Mouse (Mus musculus) spleen, postnatal 36 days (tissue): ENCODE results near the gene Clec2l.
"Not testable (repeated sequence)": the region's sequence is repeated elsewhere in the genome, so short reads cannot be mapped to it uniquely, and the experiment has no call there.

Source experiments
- DNase-seq, 2 experiments: peaks; one replicate each; pipeline ENCODE4 v3.0.0; 2022; ENCODE audit warnings: low spot score in 2 of 2, mixed read lengths in 1 of 2

The Clec2l gene

DNA sequence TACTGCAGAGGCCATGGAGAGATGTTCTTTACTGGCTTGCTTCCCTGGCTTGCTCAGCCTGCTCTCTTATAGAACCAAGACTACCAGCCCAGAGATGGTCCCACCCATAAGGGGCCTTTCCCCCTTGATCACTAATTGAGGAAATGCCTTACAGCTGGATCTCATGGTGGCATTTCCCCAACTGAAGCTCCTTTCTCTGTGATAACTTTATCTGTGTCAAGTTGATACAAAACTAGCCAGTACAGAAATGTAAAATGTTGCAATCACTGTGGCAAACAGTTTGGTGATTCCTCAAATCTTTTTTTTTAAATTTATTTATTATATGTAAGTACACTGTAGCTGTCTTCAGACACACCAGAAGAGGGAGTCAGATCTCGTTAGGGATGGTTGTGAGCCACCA lies 7.6 kb downstream of the Clec2l start:
- not testable (repeated sequence) for DNase-seq

DNA sequence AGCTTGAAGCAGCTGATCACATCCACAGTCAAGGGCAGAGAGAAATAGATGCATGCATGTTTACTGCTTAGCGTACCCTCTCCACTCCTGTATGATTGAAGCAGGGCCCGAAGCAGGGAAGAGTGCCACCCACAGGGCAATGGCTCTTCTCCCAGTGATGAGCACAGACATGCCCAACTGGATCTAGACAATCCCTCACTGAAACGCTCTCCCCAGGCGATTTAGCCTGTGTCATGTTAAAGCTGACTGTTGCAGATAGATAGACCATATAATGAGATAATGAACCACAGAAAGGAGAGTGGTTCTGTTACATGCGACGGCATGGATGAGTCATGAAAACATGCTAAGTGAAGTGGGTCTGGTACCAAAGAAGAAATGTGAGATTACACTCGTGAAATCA lies 8.4 kb downstream of the Clec2l start:
- DNase-seq = no peak

GRCm38 (mm10) chr6:38672011-38672410 lies 9.1 kb downstream of the Clec2l start:
- no peak for DNase-seq

DNA sequence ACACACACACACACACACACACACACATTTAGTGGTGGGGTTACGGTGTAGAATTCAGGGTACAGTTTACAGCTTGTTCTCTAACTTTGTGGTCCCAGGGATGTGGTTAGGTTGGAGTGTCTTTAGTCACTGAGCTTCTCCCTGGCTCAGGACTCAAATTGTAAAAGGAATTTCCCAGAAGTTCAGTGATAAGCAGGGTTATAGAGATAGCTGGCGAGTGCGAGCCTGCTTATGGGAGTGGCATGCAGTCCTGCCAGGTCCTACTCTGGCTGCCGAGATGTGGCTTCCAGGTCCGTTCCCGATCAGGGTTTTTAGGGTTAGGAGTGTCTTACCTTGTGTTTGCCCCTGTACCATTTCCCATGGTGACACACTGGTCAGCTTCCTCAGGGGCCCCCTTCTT lies 13.3 kb downstream of the Clec2l start:
- DNase-seq = no peak

DNA sequence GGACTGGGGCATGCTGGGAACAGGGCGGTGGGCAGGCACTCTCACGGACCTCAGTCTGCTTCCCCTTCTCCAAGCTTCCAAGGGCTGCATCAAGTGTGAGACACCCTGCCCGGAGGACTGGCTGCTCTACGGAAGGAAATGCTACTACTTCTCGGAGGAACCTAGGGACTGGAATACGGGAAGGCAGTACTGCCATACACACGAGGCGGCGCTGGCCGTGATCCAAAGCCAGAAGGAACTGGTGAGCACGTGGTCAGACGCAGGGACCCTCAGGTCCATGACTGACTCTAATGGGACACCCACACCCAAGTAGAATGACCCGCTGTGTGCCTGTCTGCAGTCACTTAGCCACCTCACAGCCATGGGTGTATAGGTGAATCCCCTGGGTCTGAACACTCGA lies 13.9 kb downstream of the Clec2l start:
- DNase-seq = no peak

DNA sequence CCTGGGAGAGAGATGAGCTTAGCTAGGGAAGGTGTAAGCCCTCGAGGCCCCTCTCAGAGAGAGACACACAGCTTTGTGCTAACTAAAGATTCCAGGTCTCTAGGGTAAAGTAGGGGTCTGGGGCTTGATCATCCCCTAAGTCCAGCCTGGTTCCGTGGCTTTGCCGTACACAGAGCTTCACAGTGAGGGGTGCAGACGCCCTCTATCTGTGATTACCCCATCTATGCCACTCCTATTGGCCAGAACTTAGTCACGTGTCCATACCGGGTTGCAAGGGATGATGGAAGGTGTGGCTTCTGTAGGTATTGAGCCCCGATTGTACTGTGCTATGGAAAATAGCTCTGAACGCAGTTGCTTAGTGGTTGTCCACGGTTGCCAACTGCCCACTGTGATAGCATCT lies 14.8 kb downstream of the Clec2l start:
- no peak for DNase-seq

- no peak for DNase-seq
Observed at GRCm38 (mm10) chr6:38682532-38682931, 19.7 kb downstream of the Clec2l start.

DNA sequence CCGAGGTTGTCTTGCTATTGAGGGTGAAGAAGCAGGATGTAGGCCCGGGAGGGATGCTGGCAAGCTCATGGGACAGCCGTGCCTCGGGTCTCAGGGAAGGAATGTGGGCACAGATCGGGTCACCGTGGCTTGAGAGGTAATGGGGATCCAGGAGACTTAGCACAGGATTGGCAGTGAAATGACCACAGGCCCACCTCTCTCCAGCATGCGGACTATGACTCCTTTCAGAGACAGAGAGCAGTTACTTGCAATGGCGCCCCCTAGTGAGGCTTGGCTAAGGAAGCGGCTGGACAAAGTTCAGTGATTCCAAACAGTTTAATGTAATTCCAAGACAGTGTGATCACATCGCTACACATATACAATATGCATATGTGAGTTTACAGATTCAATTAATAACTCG lies 24.3 kb downstream of the Clec2l start:
- no peak for DNase-seq

DNA sequence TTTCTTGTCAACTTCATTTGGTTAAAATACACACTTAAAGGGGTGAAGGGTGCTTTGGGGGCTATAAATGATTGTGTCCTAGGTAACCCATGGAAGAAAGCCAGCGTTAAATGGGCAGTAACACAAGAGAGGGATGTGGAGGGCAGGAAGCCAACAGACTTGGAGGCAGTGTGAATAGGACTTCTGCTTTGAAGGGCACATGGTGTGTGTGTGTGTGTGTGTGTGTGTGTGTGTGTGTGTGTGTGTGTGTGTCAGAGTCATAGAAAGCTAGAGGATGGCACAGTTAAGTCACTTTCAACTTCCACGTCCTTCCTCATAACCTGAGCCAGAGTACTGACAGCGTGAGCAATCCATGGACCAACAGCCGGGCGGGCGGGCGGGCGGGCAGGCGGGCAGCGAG lies 26.0 kb downstream of the Clec2l start:
- no peak for DNase-seq

DNA sequence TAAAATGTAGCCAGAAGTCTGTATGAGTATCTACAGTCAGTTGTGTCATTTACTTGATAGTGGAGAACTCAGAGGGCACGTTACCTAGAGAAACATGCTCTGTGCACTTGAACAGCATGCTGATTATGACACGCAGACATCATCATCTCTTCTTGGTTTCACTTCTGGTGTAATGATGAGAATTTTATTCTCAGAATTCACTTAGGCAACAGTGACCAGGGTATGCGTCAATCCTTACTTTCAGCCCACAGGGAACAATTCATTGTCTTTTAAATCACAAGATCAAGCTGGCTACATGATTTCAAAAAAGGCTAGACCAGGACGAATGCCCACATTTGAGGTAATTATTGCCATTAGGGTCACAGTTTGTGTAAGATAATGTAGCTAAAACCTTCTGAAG lies 27.7 kb downstream of the Clec2l start:
- DNase-seq = no peak

DNA sequence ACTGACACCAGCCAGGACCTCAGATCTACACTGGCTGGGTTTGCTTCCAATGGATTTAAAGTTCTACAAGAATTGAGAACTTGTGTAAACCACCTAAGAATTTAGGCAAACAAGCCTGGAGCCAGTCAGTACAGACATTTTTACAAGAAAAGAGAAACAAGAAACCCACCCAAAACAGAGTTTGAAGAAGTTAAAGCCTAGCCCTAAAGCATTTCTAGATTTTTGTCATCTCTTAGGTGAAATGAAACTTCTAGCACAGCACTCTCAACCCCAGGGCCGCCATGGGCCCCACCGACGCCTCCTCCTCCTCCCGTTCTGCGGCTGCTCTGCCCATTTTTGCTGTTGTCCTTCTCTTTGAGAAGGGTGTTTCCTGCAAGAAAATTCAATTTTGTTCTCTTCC lies 28.2 kb downstream of the Clec2l start:
- no peak for DNase-seq

DNA sequence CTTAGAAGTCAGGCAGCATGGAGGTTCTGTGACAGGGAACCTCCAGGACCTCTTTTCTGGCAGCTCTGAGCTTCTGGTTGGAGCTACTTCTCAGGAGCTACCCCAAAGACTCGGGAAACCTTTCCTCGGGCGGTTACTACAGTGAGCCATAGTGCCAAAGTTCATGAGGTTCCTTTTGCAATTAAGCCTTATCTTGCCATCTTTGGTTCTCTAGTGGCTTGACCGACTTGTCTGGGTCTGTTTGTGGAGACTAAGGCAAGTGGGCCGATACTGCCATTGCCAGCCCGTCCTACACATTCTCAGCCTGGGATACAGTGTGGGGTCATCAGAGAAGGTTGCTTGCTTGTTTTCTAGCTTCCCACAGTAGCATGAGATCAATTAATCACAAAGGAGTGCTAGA lies 29.7 kb downstream of the Clec2l start:
- no peak for DNase-seq

GRCm38 (mm10) chr6:38695380-38696054 lies 32.6 kb downstream of the Clec2l start:
- peak; percentile 51 to 63 for DNase-seq

DNA sequence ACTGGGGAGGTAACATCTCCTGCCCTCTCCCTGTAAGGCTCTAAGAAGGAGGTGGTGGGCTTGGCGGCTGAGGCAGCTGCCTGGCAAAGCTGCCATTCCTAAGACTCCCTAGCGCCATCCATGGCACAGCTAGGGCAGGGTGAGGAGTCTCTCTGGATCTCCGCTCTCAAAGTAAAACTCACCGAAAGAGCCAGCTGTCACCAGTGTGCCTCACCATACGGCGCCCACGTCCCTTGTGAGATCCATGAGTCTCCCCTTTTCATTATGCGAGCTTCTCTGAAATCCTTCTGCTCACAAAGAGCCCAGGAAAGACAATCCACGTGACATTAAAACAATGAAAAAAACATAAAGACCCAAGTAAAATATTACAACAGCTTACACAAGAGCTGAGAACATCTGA lies 33.7 kb downstream of the Clec2l start:
- no peak for DNase-seq

- DNase-seq = no peak
Observed at GRCm38 (mm10) chr6:38698233-38698889, 35.5 kb downstream of the Clec2l start.

GRCm38 (mm10) chr6:38701421-38701820 lies 38.6 kb downstream of the Clec2l start:
- DNase-seq = no peak

- DNase-seq = no peak
Observed at GRCm38 (mm10) chr6:38702810-38703399, 40.0 kb downstream of the Clec2l start.

DNA sequence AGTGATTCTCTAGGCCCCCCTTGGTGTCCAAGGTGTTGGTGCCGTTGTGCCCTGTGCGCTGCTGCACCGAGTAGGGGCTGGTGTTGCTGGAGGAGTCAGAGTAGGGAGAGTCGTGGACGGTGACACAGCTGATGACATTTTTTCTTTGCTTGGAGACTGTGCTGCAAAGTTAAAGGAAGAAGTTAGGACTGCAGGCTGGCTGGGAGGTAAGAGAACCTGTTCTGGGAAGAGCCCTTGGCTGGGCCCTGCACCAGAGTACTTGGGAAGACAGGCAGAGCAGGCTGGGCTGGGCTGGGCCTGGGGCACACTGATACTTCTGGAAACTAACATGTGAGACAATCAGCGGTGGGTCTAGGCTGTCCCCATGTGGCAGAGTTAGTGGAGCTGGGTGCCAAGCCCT lies 40.7 kb downstream of the Clec2l start:
- DNase-seq = no peak

- DNase-seq = no peak
Observed at GRCm38 (mm10) chr6:38704264-38704984, 41.6 kb downstream of the Clec2l start.

DNA sequence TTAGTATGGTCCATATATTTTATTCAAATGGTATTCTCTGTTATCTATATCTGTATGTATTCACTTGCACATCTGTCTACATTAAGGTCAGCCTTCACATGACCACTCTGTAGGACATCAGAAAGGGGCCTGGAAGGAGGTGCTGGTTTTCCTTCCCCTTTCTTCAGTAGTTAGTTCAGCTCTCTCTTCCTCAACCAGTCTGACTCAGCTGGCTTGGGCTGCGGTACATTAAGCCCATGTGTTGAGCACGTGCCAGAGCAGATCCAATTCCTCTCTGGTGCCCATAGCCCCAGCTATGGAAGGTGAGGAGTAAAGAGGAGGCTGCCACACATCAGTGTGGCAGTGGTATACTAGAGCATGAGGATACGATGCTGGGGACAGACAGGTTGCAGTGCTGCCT lies 47.6 kb downstream of the Clec2l start:
- DNase-seq = peak; percentile 56 to 59

DNA sequence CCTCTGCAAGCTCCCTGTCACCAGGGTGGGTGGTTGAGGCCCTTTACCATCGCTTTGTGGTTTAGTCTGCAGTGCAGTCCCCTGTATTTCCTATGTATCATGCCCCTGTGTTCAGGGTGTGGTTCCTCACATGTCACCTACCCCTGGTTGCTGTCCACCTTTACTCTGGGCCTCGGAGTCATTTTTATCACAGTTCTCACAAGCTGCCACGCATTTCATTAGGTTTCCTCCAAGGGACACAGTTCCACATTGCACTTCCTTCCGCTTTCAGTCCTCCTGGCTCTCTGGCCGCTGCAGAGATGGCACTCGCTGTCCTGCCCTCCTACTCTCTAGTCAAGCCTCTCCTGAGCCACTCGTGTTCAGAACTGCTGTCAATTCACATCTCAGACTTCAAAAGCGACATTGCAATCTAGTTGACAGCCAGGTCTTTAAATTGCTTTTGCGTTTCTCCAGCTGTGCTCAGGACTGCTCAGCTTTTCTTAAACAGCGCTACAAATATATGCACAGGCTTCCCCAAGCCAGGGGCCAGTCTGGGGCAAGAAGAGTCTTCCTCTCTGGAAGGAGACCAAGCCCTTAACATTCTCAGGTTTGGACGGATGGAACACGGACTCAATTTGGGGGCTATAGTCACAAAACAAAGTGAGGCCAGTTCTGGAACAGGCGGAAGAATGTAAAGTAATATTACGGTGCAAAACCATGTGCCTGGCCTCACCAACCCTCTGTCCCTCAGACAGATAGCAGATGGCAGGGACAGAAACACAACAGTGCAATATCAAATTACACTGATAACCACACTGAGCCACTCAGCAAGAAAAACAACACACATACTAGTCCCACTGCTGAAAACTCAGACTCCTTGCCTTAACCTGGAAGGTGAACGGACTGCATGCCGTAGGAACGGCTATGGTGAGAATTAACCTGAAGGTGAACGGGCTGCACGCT lies 51.4 kb downstream of the Clec2l start:
- peak; percentile 53 to 54 for DNase-seq

- DNase-seq = no peak
Observed at GRCm38 (mm10) chr6:38715881-38716280, 53.0 kb downstream of the Clec2l start.
